Mouse (Mus musculus) midbrain, embryonic 10.5 days (tissue): Measurements from ENCODE around the gene Bloc1s3. TPM values are rescaled to one million over a fixed set of nuclear protein-coding genes. Genes with fewer than 3 reads are reported as not detected.

ENCODE experiments used
- DNase-seq: peaks from one replicate; pipeline ENCODE4 v3.0.0-alpha.2; 2017; ENCODE audit warnings: low spot score
- H3K27ac ChIP-seq: fragments of 300-500 bp; sonication (generic); replicated peaks from 2 replicates; pipeline ENCODE4 v1.5.1; 2016; ENCODE audit warnings: mild to moderate bottlenecking
- H3K27me3 ChIP-seq: fragments of 300-500 bp; sonication (generic); 2 replicates; pipeline ENCODE4 v1.6.1; 2016; ENCODE audit warnings: low read depth, mild to moderate bottlenecking; ENCODE audit not compliant: poor library complexity, severe bottlenecking
- H3K36me3 ChIP-seq: fragments of 300-500 bp; sonication (generic); 2 replicates; pipeline ENCODE4 v1.6.1; 2016; ENCODE audit warnings: mild to moderate bottlenecking, moderate library complexity
- H3K4me1 ChIP-seq: fragments of 300-500 bp; sonication (generic); 2 replicates; pipeline ENCODE4 v1.6.1; 2016
- H3K4me3 ChIP-seq: fragments of 300-500 bp; sonication (generic); 2 replicates; pipeline ENCODE4 v1.5.1; 2016; ENCODE audit warnings: mild to moderate bottlenecking, moderate library complexity
- H3K9me3 ChIP-seq: fragments of 300-500 bp; sonication (generic); replicated peaks from 2 replicates; pipeline ENCODE4 v1.6.1; 2016; ENCODE audit warnings: mild to moderate bottlenecking
- WGBS: fragments of 180-500 bp; shearing (Covaris S2); methylation state at CpG from one replicate; pipeline ENCODE4 v1.1.7; 2016; 5-methylcytosine and 5-hydroxymethylcytosine counted together
- polyA plus RNA-seq: library from polyadenylated mRNA; unstranded; fragments of >200 nt; fragmentation: Nextera tagmentation; extraction: Ambion mirVana; gene quantifications from 2 replicates; pipeline ENCODE4 v1.2.1, GENCODE M21; 2016

The Bloc1s3 gene
- polyA plus RNA-seq, result 2.3 and 2.4 TPM in 2 replicates

- WGBS, result under 1% methylated on average over 56 of the region's 56 CpGs
- no peaks in the 10 kb centered on the region for H3K27me3 ChIP-seq
- DNase-seq, result peak; percentile 94
- peaks cover 6% of the 10 kb centered on the region; the same call in 1 of the 2 replicates for H3K36me3 ChIP-seq
- H3K4me3 ChIP-seq, result peak within 1 kb of the TSS; percentile 87
- H3K4me1 ChIP-seq, result peaks cover 39% of the 10 kb centered on the region
- peak within 1 kb of the TSS; percentile 95 for H3K27ac ChIP-seq
- H3K9me3 ChIP-seq, result no peaks in the 10 kb centered on the region
Measured at GRCm38 (mm10) chr7:19508150-19508923, at the start of gene Bloc1s3, which contains the start of gene Trappc6a. Bloc1s3 (minus strand) TSS chr7:19508367. Trappc6a (plus strand) TSS chr7:19508395.

- no peaks in the 10 kb centered on the region for H3K9me3 ChIP-seq
- no peak overlapping the region for H3K4me3 ChIP-seq
- H3K4me1 ChIP-seq, result peaks cover 30% of the 10 kb centered on the region
- peaks cover 69% of the 10 kb centered on the region for H3K36me3 ChIP-seq
- H3K27me3 ChIP-seq, result no peaks in the 10 kb centered on the region
- H3K27ac ChIP-seq, result no peak overlapping the region
- WGBS, result 92% methylated on average over 2 of the region's 2 CpGs
- DNase-seq, result no peak
Measured at GRCm38 (mm10) chr7:19557086-19557485, 48.9 kb upstream of the Bloc1s3 start.

- H3K4me1 ChIP-seq, result peaks cover 8% of the 10 kb centered on the region
- H3K27me3 ChIP-seq, result no peaks in the 10 kb centered on the region
- 81% methylated on average over 1 of the region's 1 CpGs for WGBS
- peaks cover 73% of the 10 kb centered on the region for H3K36me3 ChIP-seq
- H3K9me3 ChIP-seq, result no peaks in the 10 kb centered on the region
- no peak overlapping the region for H3K27ac ChIP-seq
- H3K4me3 ChIP-seq, result no peak overlapping the region
- no peak for DNase-seq
Measured at GRCm38 (mm10) chr7:19554168-19554567, 46.0 kb upstream of the Bloc1s3 start.

- no peak for DNase-seq
- Histone ChIP-seq H3K27me3 (no peaks in the 10 kb centered on the region), H3K9me3 (no peaks in the 10 kb centered on the region), H3K4me1 (peaks cover 6% of the 10 kb centered on the region; the same call in 1 of the 2 replicates), H3K4me3 (no peak overlapping the region), H3K27ac (no peak overlapping the region), H3K36me3 (peaks cover 61% of the 10 kb centered on the region)
- WGBS, result 86% methylated on average over 2 of the region's 2 CpGs
Measured at GRCm38 (mm10) chr7:19552443-19552842, 44.3 kb upstream of the Bloc1s3 start.

- no peaks in the 10 kb centered on the region for H3K9me3 ChIP-seq
Measured at GRCm38 (mm10) chr7:19551634-19552033, 43.5 kb upstream of the Bloc1s3 start.

GRCm38 (mm10) chr7:19549394-19549793 lies 41.2 kb upstream of the Bloc1s3 start:
- WGBS, result 90% methylated on average over 10 of the region's 10 CpGs
- Histone ChIP-seq H3K4me3 (no peak overlapping the region), H3K4me1 (peaks cover 7% of the 10 kb centered on the region; the same call in 1 of the 2 replicates), H3K9me3 (no peaks in the 10 kb centered on the region), H3K27me3 (no peaks in the 10 kb centered on the region), H3K27ac (no peak overlapping the region), H3K36me3 (peaks cover 30% of the 10 kb centered on the region)
- no peak for DNase-seq

More at GRCm38 (mm10) chr7:19551634-19552033, 43.5 kb upstream of the Bloc1s3 start:
- DNase-seq, result no peak
- 95% methylated on average over 5 of the region's 5 CpGs for WGBS
- Histone ChIP-seq H3K36me3 (peaks cover 53% of the 10 kb centered on the region), H3K27ac (no peak overlapping the region), H3K4me1 (peaks cover 7% of the 10 kb centered on the region; the same call in 1 of the 2 replicates), H3K27me3 (no peaks in the 10 kb centered on the region), H3K4me3 (no peak overlapping the region)

- H3K4me1 ChIP-seq, result peaks cover 9% of the 10 kb centered on the region; the same call in 1 of the 2 replicates
- H3K27me3 ChIP-seq, result no peaks in the 10 kb centered on the region
- H3K36me3 ChIP-seq, result peaks cover 11% of the 10 kb centered on the region
- H3K9me3 ChIP-seq, result no peaks in the 10 kb centered on the region
- WGBS, result 57% methylated on average over 2 of the region's 2 CpGs
- DNase-seq, result no peak
- no peak overlapping the region for H3K4me3 ChIP-seq
- no peak overlapping the region for H3K27ac ChIP-seq
Measured at GRCm38 (mm10) chr7:19547344-19547969, 39.3 kb upstream of the Bloc1s3 start.

- Histone ChIP-seq H3K27ac (no peak overlapping the region), H3K27me3 (no peaks in the 10 kb centered on the region), H3K4me3 (no peak overlapping the region), H3K9me3 (no peaks in the 10 kb centered on the region), H3K36me3 (peaks cover 6% of the 10 kb centered on the region), H3K4me1 (peaks cover 16% of the 10 kb centered on the region; the same call in 1 of the 2 replicates)
- WGBS, result 83% methylated on average over 3 of the region's 3 CpGs
- DNase-seq, result no peak
Measured at GRCm38 (mm10) chr7:19546007-19546406, 37.8 kb upstream of the Bloc1s3 start.

GRCm38 (mm10) chr7:19543584-19543983 lies 35.4 kb upstream of the Bloc1s3 start:
- Histone ChIP-seq H3K4me3 (no peak overlapping the region), H3K4me1 (peaks cover 16% of the 10 kb centered on the region; the same call in 1 of the 2 replicates), H3K36me3 (peaks cover 5% of the 10 kb centered on the region), H3K27me3 (no peaks in the 10 kb centered on the region), H3K27ac (no peak overlapping the region), H3K9me3 (no peaks in the 10 kb centered on the region)
- no peak for DNase-seq
- WGBS, result 63% methylated on average over 6 of the region's 6 CpGs

- H3K4me1 ChIP-seq, result peaks cover 9% of the 10 kb centered on the region; the same call in 1 of the 2 replicates
- H3K9me3 ChIP-seq, result no peaks in the 10 kb centered on the region
- no peak for DNase-seq
- 81% methylated on average over 8 of the region's 8 CpGs for WGBS
- H3K27me3 ChIP-seq, result no peaks in the 10 kb centered on the region
- no peak overlapping the region for H3K27ac ChIP-seq
- peaks cover 3% of the 10 kb centered on the region; the same call in 1 of the 2 replicates for H3K36me3 ChIP-seq
- no peak overlapping the region for H3K4me3 ChIP-seq
Measured at GRCm38 (mm10) chr7:19542155-19542691, 34.1 kb upstream of the Bloc1s3 start.

- peaks cover 3% of the 10 kb centered on the region; the same call in 1 of the 2 replicates for H3K36me3 ChIP-seq
- H3K4me3 ChIP-seq, result no peak overlapping the region
- H3K4me1 ChIP-seq, result peaks cover 9% of the 10 kb centered on the region; the same call in 1 of the 2 replicates
- H3K9me3 ChIP-seq, result no peaks in the 10 kb centered on the region
- no peak for DNase-seq
- H3K27ac ChIP-seq, result no peak overlapping the region
- no peaks in the 10 kb centered on the region for H3K27me3 ChIP-seq
- WGBS, result 87% methylated on average over 7 of the region's 7 CpGs
Measured at GRCm38 (mm10) chr7:19541681-19542154, 33.6 kb upstream of the Bloc1s3 start.

- peaks cover 7% of the 10 kb centered on the region for H3K36me3 ChIP-seq
- H3K4me1 ChIP-seq, result peaks cover 9% of the 10 kb centered on the region; the same call in 1 of the 2 replicates
- no peak overlapping the region for H3K4me3 ChIP-seq
- no peak for DNase-seq
- 92% methylated on average over 2 of the region's 2 CpGs for WGBS
- H3K27me3 ChIP-seq, result no peaks in the 10 kb centered on the region
- no peak overlapping the region for H3K27ac ChIP-seq
- H3K9me3 ChIP-seq, result no peaks in the 10 kb centered on the region
Measured at GRCm38 (mm10) chr7:19540771-19541566, 32.8 kb upstream of the Bloc1s3 start.
